Mouse (Mus musculus): ENCODE data around the gene Chpt1. TPM values are rescaled to one million over a fixed set of nuclear protein-coding genes. Genes with fewer than 3 reads are reported as not detected.
"Not testable (repeated sequence)": the region's sequence is repeated elsewhere in the genome, so short reads cannot be mapped to it uniquely, and the experiment has no call there.

Chpt1 gene
- total RNA-seq, 1 experiment = 17.7 TPM

DNA sequence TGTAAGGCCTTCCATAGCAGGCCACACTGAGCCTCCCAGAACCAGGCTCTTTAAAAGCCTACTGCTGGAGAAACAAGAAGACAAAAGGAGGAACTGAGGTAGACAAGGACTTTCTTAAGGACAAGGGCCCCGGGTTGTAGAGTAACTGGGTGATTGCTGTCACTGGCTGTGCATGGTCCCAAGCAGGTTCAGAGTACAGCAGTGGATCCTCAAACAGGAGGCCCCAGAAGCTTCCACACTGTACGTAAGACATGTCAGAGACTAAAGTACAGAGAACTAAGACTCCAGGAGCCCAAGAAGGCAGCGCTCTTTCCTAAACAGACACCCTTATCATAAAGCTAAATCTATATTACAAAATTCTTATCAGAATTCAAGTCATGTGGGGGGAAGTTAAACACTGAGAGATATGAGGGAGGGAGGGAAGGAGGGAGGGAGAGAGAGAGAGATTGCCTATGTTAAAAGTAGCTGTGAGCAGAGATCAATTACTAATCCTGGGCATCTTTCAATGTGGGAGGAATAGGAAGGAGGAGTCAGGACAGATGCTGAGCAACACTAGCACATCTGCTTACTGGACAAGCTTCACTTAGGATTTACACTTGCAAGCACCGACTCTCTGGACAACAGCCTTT, 8.8 kb downstream of the Chpt1 start:
- no peaks in the 10 kb centered on the region for H3K9me3 ChIP-seq (ENCODE audit: control insufficient read depth, insufficient read depth, low read depth, low read length)
- no peak overlapping the region for H3K4me3 ChIP-seq (ENCODE audit: insufficient read depth in 1 of 2, low read depth in 1 of 2, low read length in 2 of 2, poor library complexity in 1 of 2, severe bottlenecking in 1 of 2)
- DNase-seq (ENCODE audit: low read depth, low spot score) = no peak
- no peak overlapping the region for H3K9ac ChIP-seq (ENCODE audit: insufficient read depth, low read depth, low read length, poor library complexity, severe bottlenecking)
- H3K27ac ChIP-seq (ENCODE audit: insufficient read depth, low read depth, low read length, poor library complexity, severe bottlenecking) = no peak overlapping the region
- in situ Hi-C loops (cut with MboI; ENCODE audit: low sequenced_read_pairs in 2 of 2, unreplicated experiment in 2 of 2) = no loop called here
- H3K36me3 ChIP-seq (ENCODE audit: control insufficient read depth, insufficient read depth, low read length, poor library complexity, severe bottlenecking) = no peaks in the 10 kb centered on the region
- peaks cover 7 to 12% of the 10 kb centered on the region in 2 experiments; a peak in 3 of 4 replicates for H3K4me1 ChIP-seq (ENCODE audit: control insufficient read depth in 2 of 2, insufficient read depth in 2 of 2, low read length in 2 of 2, poor library complexity in 1 of 2)
- TF ChIP-seq ZNF384 (IDR thresholded peaks at IDR 0.05; ENCODE audit: low read depth, low read length) (no peak), MAFK (IDR thresholded peaks at IDR 0.05; ENCODE audit: insufficient read depth, low read depth, low read length) (no peak), HCFC1 (IDR thresholded peaks at IDR 0.05; ENCODE audit: borderline replicate concordance, insufficient read depth, low read length) (no peak), CHD2 (IDR thresholded peaks at IDR 0.05; ENCODE audit: low read depth, low read length) (no peak), ZC3H11A (IDR thresholded peaks at IDR 0.05; ENCODE audit: borderline replicate concordance, low read depth, low read length) (no peak)

DNA sequence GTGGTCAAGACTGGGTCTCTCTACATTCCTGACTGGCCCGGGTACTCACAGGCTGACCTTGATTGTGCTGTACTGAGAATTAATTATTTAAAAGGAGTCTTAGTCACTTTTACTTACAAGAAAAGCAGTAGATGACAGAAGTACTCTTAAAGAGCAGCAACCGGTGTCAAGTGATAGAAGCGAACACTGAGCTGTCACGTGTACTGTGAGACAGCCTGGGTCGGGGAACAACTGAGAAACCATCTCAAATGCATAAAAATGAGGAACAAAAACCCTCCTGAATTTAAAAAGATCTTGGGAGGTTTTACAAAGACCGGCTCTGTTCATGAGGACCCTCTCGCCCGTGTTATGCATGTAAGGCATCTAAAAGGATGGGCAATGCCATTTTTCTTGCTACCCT, 11.2 kb downstream of the Chpt1 start:
- Histone ChIP-seq H3K4me3 (ENCODE audit: insufficient read depth in 1 of 2, low read depth in 1 of 2, low read length in 2 of 2, poor library complexity in 1 of 2, severe bottlenecking in 1 of 2) (no peak overlapping the region), H3K36me3 (ENCODE audit: control insufficient read depth, insufficient read depth, low read length, poor library complexity, severe bottlenecking) (no peaks in the 10 kb centered on the region), H3K9me3 (ENCODE audit: control insufficient read depth, insufficient read depth, low read depth, low read length) (no peaks in the 10 kb centered on the region), H3K4me1 (ENCODE audit: control insufficient read depth in 2 of 2, insufficient read depth in 2 of 2, low read length in 2 of 2, poor library complexity in 1 of 2) (peaks cover 7 to 12% of the 10 kb centered on the region in 2 experiments; a peak in 3 of 4 replicates), H3K27ac (ENCODE audit: insufficient read depth, low read depth, low read length, poor library complexity, severe bottlenecking) (no peak overlapping the region), H3K9ac (ENCODE audit: insufficient read depth, low read depth, low read length, poor library complexity, severe bottlenecking) (no peak overlapping the region)
- no peak for TF ChIP-seq HCFC1 (IDR thresholded peaks at IDR 0.05; ENCODE audit: borderline replicate concordance, insufficient read depth, low read length)
- no peak for TF ChIP-seq CHD2 (IDR thresholded peaks at IDR 0.05; ENCODE audit: low read depth, low read length)
- in situ Hi-C loops (cut with MboI; ENCODE audit: low sequenced_read_pairs in 2 of 2, unreplicated experiment in 2 of 2) = no loop called here
- no peak for DNase-seq (ENCODE audit: low read depth, low spot score)

DNA sequence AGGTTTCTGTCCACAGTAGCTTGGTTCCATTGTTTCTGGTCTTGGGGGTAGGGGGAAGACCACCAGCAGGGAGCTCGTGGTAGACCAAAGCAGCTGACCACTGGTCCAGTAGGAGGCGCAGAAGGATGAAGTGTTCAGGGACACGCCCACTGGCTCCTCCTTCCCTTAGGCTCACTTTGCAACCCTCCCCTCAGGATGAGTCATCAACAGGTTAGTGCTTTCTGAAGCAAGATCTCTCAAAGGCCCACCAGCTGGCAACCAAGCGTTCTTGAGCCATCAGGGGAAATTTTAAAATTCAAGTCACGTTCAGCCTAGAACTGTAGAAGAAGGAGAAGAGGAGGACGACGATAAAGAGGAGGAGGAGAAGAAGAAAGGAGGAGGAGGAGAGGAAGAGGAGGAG, 12.2 kb downstream of the Chpt1 start:
- Histone ChIP-seq H3K36me3 (ENCODE audit: control insufficient read depth, insufficient read depth, low read length, poor library complexity, severe bottlenecking) (no peaks in the 10 kb centered on the region), H3K27ac (ENCODE audit: insufficient read depth, low read depth, low read length, poor library complexity, severe bottlenecking) (no peak overlapping the region), H3K9me3 (ENCODE audit: control insufficient read depth, insufficient read depth, low read depth, low read length) (no peaks in the 10 kb centered on the region), H3K9ac (ENCODE audit: insufficient read depth, low read depth, low read length, poor library complexity, severe bottlenecking) (no peak overlapping the region), H3K4me1 (ENCODE audit: control insufficient read depth in 2 of 2, insufficient read depth in 2 of 2, low read length in 2 of 2, poor library complexity in 1 of 2) (peaks cover 4 to 10% of the 10 kb centered on the region in 2 experiments; a peak in 2 of 4 replicates), H3K4me3 (ENCODE audit: insufficient read depth in 1 of 2, low read depth in 1 of 2, low read length in 2 of 2, poor library complexity in 1 of 2, severe bottlenecking in 1 of 2) (no peak overlapping the region)
- in situ Hi-C loops (cut with MboI; ENCODE audit: low sequenced_read_pairs in 2 of 2, unreplicated experiment in 2 of 2) = no loop called here
- peak; percentile 17 for DNase-seq (ENCODE audit: low read depth, low spot score)
- TF ChIP-seq ZNF384 (IDR thresholded peaks at IDR 0.05; ENCODE audit: low read depth, low read length) = no peak
- TF ChIP-seq ZC3H11A (IDR thresholded peaks at IDR 0.05; ENCODE audit: borderline replicate concordance, low read depth, low read length) = no peak
- no peak for TF ChIP-seq HCFC1 (IDR thresholded peaks at IDR 0.05; ENCODE audit: borderline replicate concordance, insufficient read depth, low read length)
- no peak for TF ChIP-seq MAFK (IDR thresholded peaks at IDR 0.05; ENCODE audit: insufficient read depth, low read depth, low read length)
- no peak for TF ChIP-seq CHD2 (IDR thresholded peaks at IDR 0.05; ENCODE audit: low read depth, low read length)

DNA sequence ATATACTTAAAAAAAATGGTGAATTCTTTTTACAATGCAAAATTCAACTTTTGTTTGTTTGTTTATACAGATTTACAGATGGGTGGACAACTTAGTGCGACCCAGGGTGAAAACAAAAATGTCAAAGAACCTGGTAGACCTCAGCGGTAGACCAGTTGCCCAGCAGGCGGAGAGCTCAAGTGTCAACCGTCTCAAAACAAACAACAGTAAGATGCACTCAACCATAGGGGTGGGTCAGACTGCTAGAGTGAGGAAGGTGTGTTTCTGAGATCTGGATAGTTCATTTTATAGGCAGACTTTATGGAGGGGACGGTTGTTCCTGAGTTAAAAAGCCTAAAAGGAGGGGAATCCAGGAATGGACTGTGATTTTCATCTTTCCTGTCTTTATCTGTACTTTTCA, 15.2 kb downstream of the Chpt1 start:
- Histone ChIP-seq H3K9ac (ENCODE audit: insufficient read depth, low read depth, low read length, poor library complexity, severe bottlenecking) (no peak overlapping the region), H3K4me1 (ENCODE audit: control insufficient read depth in 2 of 2, insufficient read depth in 2 of 2, low read length in 2 of 2, poor library complexity in 1 of 2) (peaks cover 0 to 2% of the 10 kb centered on the region in 2 experiments; a peak in 1 of 4 replicates), H3K4me3 (ENCODE audit: insufficient read depth in 1 of 2, low read depth in 1 of 2, low read length in 2 of 2, poor library complexity in 1 of 2, severe bottlenecking in 1 of 2) (no peak overlapping the region), H3K9me3 (ENCODE audit: control insufficient read depth, insufficient read depth, low read depth, low read length) (no peaks in the 10 kb centered on the region), H3K36me3 (ENCODE audit: control insufficient read depth, insufficient read depth, low read length, poor library complexity, severe bottlenecking) (no peaks in the 10 kb centered on the region), H3K27ac (ENCODE audit: insufficient read depth, low read depth, low read length, poor library complexity, severe bottlenecking) (no peak overlapping the region)
- TF ChIP-seq CHD2 (IDR thresholded peaks at IDR 0.05; ENCODE audit: low read depth, low read length) (no peak), ZNF384 (IDR thresholded peaks at IDR 0.05; ENCODE audit: low read depth, low read length) (no peak), ZC3H11A (IDR thresholded peaks at IDR 0.05; ENCODE audit: borderline replicate concordance, low read depth, low read length) (no peak), HCFC1 (IDR thresholded peaks at IDR 0.05; ENCODE audit: borderline replicate concordance, insufficient read depth, low read length) (no peak), MAFK (IDR thresholded peaks at IDR 0.05; ENCODE audit: insufficient read depth, low read depth, low read length) (no peak)
- in situ Hi-C loops (cut with MboI; ENCODE audit: low sequenced_read_pairs in 2 of 2, unreplicated experiment in 2 of 2) = no loop called here
- no peak for DNase-seq (ENCODE audit: low read depth, low spot score)

DNA sequence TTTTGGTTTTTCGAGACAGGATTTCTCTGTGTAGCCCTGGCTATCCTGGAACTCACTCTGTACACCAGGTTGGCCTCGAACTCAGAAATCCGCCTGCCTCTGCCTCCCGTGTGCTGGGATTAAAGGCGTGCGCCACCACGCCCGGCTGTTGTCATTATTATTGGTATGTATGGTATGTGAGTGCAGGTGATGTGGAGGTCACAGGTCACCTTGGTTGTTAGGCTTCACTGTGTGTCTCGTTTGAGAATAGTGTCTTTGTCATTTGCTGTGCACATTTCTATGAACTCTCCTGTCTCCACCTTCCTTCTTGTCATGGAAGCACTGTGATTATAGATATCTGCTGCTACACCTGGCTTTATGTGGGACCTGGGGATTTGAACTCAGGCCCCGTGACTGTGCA, 21.0 kb downstream of the Chpt1 start:
- H3K9ac ChIP-seq (ENCODE audit: insufficient read depth, low read depth, low read length, poor library complexity, severe bottlenecking); DNase-seq (ENCODE audit: low read depth, low spot score); H3K9me3 ChIP-seq (ENCODE audit: control insufficient read depth, insufficient read depth, low read depth, low read length); H3K36me3 ChIP-seq (ENCODE audit: control insufficient read depth, insufficient read depth, low read length, poor library complexity, severe bottlenecking); H3K27ac ChIP-seq (ENCODE audit: insufficient read depth, low read depth, low read length, poor library complexity, severe bottlenecking); H3K4me1 ChIP-seq (ENCODE audit: control insufficient read depth in 2 of 2, insufficient read depth in 2 of 2, low read length in 2 of 2, poor library complexity in 1 of 2); H3K4me3 ChIP-seq (ENCODE audit: insufficient read depth in 1 of 2, low read depth in 1 of 2, low read length in 2 of 2, poor library complexity in 1 of 2, severe bottlenecking in 1 of 2); in situ Hi-C loops (cut with MboI; ENCODE audit: low sequenced_read_pairs in 2 of 2, unreplicated experiment in 2 of 2): not testable (repeated sequence)
